Mouse (Mus musculus) mouse embryonic stem cell (cell line): Measurements from ENCODE around the gene Esrra.
"Not testable (repeated sequence)": the region's sequence is repeated elsewhere in the genome, so short reads cannot be mapped to it uniquely, and the experiment has no call there.

ENCODE experiments used
- in situ Hi-C, 2 experiments: fragments of 300-500 bp; cut with MboI; formaldehyde crosslinking; loops; 1 replicate in 1 of 2; 3 replicates in 1 of 2; pipeline ENCODE4 v1.14.3; 2019 to 2020; ENCODE audit warnings: low sequenced_read_pairs in 2 of 2, low pct_unique_long_range_greater_than_20kb in 1 of 2, mixed read lengths in 1 of 2; ENCODE audit not compliant: unreplicated experiment in 1 of 2

Esrra gene

GRCm38 (mm10) chr19:6909021-6909420 lies 12.6 kb downstream of the Esrra start:
- in situ Hi-C loops: no loop called here

DNA sequence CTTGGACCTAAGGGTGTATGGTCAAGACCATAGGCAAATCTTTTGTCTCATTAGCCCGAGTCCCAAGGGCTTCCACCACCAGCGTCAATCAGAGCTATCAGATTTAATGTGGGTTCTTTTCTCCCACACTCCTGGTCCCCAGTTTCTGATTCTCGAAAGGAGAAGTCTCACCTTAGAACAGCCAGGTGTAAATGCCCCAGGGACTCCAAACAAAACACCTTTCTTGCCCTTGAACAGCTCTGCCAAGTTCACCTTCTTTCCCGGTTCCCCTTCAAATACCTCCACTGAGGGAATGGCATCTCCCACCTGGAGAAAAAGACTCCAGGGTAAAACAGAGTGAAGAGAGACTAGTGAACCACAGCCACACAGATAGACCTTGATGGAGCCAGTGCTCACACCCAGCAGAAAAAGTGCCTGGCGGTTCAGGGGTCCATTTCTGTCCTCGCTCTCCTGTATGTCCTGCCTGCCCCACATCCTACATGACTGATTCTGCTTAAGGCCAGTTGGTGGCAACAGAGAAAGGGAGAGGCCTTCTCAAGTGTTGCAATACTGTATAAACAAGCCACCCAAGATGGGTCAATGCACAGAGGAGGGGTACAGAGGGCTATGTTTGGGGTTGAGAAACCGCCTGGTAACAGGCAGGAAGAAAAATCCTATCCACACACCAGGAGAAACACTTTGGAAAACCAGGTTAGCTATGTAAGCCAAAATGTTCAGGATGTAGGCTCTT lies 13.6 kb downstream of the Esrra start:
- in situ Hi-C loops: no loop called here

DNA sequence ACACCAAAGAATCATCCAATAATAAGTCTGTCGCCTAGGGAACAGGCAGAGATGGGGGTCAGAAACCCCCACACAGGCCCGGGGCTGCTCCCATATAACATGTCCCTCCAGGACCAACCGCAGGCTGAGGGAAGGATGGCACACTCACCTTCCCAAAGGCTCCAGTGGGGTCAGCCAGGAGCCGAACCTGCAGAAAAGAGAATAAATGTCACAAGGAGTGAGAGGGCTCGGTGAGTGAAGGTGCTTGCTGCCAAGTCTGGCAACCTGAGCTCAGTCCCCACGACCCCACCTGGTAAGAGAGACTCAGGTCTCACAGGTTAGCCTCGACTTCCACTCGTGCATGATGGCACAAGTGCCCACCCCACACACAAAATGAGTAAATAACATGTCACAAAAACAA lies 14.5 kb downstream of the Esrra start:
- in situ Hi-C loops: no loop called here

DNA sequence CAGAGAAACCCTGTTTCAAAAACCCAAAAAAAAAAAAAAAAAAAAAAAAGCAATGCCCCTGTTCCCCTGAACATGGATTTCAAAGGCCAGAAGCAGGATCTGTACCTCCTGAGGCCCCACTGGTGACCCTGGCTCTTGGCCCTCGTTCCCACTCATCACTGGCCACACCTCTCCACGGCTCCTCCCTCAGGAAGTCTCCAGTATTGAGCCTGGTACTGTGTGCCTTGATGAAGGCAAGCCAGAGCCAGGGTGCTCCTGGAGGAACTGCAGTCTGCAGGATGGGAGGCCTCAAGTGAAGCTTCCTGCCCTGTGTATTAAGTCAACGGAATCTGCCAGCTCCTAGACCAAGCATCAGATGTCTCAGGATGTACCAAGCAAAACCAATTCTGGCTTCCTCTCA lies 15.4 kb downstream of the Esrra start:
- in situ Hi-C loops: no loop called here

DNA sequence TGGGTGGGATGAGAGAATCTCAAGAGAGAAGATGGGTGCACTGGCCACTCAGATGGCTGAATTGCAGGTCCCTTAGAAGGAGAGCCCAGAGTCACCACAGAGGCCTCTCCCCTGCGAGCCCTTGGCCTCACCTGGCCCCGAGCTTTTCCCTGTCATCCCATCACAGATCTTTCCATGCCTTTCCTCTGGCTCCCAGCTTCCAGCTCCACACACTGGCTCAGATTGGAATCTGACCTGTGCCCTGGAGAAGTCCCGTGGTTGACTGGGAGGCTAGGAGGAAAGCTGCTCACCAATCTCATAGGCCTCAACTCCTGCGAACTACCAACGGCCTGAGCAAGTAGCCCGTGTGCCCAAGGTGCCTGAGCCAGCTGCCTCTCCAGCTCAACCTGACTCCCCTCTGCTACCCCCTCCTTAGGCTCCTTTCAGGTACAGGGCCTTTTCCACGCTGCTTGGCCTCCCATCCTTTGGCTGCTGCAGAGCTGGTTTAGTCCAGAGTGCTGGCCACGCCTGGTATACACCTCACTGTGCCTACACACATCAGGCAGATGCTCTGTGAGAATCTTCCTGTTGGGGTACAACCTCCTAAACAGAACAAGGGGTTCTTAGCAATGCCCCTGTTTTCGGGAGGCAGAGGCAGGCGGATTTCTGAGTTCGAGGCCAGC lies 16.0 kb downstream of the Esrra start:
- in situ Hi-C loops: no loop called here

- in situ Hi-C loops: no loop called here
Measured at GRCm38 (mm10) chr19:6904846-6905245, 16.8 kb downstream of the Esrra start.

DNA sequence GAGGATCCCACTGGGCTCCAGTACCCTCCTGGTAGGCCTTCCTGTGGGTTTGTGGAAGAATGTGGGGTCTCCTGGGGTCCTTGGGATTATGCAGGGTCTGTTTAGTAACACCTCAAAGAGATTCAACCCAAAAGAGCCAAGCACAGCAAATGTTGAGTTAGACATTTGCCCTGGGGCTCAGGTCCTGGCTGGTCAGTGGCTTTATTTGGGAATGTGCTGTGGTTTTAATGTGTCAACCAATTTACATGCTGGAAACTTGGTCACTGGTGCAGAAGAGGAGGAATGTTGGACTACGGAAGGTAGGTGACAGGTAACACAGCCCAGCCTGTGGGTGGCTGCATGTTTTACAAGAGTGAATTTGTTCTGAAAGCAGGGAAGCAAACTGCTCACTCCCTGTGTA lies 18.6 kb downstream of the Esrra start:
- in situ Hi-C loops: no loop called here

- in situ Hi-C loops: no loop called here
Measured at GRCm38 (mm10) chr19:6899641-6900040, 22.0 kb downstream of the Esrra start.

- in situ Hi-C loops: not testable (repeated sequence)
Measured at GRCm38 (mm10) chr19:6895608-6896305, 25.9 kb downstream of the Esrra start.

GRCm38 (mm10) chr19:6893731-6894451 lies 27.7 kb downstream of the Esrra start:
- in situ Hi-C loops: no loop called here

DNA sequence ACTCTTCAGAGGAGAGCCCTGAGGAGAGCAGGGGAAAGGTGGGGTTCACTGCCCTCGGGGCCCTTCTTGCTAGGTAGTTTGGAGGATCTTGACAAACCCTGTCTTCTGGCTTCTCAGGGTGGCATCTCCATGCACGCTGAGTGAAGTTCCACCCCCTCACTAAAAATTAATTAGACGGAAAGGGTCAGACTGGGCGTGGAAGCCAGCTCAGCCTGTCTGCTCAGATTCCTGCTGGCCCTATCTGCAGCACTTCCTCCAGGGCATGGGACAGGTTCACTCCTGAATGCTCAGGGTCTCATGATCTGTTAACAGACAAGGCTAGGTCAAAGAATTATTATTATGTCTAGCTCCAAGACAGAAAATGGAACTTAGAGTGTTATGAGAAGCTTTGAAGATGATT lies 29.1 kb downstream of the Esrra start:
- in situ Hi-C loops: no loop called here

DNA sequence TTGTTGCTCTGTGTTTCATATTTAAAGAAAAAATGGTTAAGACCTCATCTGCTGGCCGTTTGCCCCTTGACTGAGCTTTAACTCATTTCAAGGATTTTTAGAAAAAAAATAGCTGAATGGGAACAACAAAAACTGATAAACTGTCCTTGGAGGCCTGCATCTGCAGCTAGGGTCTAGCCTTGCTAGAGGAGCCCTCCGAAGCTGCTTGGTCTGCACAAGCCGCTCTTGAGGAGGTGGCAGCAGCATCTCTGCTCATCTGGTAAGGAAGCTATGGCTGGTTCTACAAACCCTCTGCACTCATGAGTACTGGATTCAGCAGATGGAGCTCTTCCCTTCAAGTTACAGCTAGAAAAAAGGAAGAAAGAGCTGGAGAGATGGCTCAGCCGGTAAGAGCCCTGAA lies 43.6 kb downstream of the Esrra start:
- in situ Hi-C loops: no loop called here

DNA sequence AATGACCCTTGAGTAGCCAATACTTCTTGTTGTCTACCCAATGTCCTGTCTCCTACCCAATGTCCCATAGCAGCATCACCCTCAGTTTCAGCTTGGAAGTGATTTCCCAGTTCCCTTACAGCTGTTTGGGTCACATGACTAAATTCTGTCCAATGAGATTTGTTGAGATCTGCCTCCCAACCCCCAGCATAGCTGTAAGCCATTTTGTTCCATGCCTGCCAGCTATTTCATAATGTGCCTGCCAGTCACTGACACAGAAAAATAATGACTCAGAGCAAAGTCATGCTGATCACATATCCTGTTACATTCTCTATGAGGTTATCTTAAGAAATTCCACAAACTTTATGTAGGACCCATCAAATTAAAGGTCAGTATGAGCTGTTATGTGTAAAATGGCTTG lies 44.8 kb downstream of the Esrra start:
- in situ Hi-C loops: no loop called here

DNA sequence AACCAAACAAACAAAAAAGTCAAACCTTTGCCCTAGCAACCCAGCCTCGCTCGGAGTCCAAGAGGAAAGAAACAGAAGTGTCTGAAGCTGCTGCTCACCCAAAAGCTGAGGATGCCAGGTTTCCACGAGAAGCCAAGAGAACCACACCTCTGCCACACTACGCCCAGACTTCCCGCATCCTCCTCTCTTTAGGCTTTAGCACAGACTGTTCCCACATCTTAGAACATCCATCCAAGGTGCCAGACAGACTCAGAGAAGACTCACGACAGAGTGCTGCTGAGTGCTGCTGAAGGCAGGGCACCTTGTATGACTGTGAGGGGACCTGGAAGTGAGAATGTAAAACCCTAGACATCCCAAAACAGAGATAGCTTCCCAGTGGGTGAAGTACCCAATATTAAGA lies 45.8 kb downstream of the Esrra start:
- in situ Hi-C loops: no loop called here

DNA sequence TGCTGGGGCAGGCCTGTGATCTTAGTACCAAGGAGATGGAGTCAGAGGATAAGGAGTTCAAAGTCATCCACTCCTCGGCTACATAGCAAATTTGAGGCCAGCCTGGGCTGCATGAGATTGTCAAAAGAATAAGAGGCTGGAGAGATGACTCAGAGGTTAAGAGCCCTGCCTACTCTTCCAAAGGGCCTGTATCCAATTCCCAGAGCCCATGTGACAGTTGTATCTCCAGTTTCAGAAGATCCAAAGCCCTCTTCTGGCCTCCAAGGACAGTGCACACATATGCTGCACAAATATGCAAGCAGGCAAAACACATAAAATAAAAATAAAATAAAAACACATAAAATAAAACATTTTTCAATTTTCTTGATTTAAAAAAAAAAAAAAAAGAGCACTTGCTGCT lies 47.4 kb downstream of the Esrra start:
- in situ Hi-C loops: loop anchor here in 1 of 2 experiments (5.0 kb wide), 1 partner anchor 63 kb away; no protein-coding TSS in a partner anchor

GRCm38 (mm10) chr19:6872701-6873100 lies 48.9 kb downstream of the Esrra start:
- in situ Hi-C loops: loop anchor here in 1 of 2 experiments (5.0 kb wide), 1 partner anchor 65 kb away; no protein-coding TSS in a partner anchor

- in situ Hi-C loops: loop anchor here in 1 of 2 experiments (5.0 kb wide), 1 partner anchor 66 kb away; no protein-coding TSS in a partner anchor
Measured at GRCm38 (mm10) chr19:6871574-6872271, 49.9 kb downstream of the Esrra start.

DNA sequence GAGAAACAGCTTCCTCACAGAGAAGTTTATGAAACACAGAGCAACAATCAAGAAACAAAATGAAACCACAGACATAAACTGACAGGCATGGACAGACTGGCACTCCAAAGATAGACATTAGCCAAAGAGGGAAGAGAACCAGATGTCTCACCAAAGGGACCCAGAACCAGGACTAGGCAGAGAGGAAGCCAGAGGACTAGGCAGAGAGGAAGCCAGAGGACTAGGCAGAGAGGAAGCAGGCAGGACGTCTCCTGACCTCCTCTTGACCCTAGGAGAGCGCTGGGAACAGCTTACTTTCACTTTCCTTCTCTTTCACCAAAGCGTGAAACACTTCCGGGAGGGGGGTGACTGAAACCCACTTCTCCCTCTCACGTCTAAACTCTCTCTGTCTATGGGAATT lies 52.3 kb downstream of the Esrra start:
- in situ Hi-C loops: no loop called here
